Mouse (Mus musculus) heart, adult 2 months (tissue): ENCODE data around the gene Map4k4.

Experiments
- CTCF ChIP-seq: fragments of 200-600 bp; IDR thresholded peaks from 2 replicates; pipeline ENCODE4 v1.8.1; 2022; ENCODE audit warnings: antibody characterized with exemption, mild to moderate bottlenecking, moderate library complexity
- EP300 ChIP-seq: fragments of 200-500 bp; IDR thresholded peaks from 2 replicates; pipeline ENCODE4 v1.6.1; 2011; ENCODE audit warnings: low read depth, low read length, control low read depth; ENCODE audit not compliant: insufficient read depth
- POLR2A ChIP-seq: fragments of 200-500 bp; IDR thresholded peaks from 2 replicates; pipeline ENCODE4 v1.6.1; 2011; ENCODE audit warnings: mild to moderate bottlenecking, low read depth, low read length, control low read depth; ENCODE audit not compliant: insufficient read depth

DNA sequence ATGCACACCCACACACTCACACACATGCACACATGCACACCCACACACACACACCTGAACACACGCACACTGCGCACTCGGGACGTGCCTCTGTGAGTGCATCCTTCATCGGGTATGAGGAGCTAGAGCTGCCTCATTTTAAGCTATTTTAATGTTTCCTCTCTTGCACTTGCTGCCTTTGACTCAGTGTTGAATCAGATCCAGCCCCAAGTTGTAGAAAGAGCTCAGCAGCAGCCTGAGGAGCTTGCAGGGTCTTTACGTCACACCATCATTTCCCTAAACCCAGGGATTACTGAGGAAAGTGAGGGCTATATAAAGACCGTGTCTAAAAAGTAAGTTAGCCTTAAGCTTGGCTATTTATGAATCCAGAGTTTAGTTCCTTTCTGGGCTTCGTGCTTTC, 62.1 kb downstream of the Map4k4 start:
- TF ChIP-seq CTCF (no peak), POLR2A (no peak), EP300 (no peak)
